Mouse (Mus musculus) CD4-positive helper T cell, adult 2 months (primary cell): Measurements from ENCODE around the gene Ankrd22.
"Not testable (repeated sequence)": the region's sequence is repeated elsewhere in the genome, so short reads cannot be mapped to it uniquely, and the experiment has no call there.

Source experiments
- DNase-seq: peaks from one replicate; pipeline ENCODE4 v3.0.0-alpha.2; 2012; ENCODE audit warnings: low read depth, missing footprints, low spot score

Ankrd22 gene

DNA sequence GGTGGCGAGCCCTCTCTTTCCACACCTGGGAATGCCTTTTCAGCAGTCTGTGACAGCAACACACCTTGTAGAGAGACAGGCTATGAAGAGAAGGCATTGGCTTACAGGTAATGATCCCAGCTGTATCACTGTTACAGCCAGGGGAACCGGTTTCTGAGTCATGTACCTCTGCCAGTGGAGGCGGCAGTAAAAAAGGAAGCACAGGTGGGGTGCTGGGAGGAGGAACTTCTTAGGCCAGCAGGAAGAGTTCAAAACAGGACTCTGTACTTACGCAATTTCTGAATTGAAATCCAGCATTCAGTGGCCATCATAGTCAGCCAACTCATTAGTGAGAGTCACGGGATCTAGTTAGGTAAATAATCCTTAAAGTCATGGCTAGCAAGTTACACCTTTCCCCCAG is at the start of gene Ankrd22:
TSS of gene Ankrd22 (minus strand) at position 163 of the 400 bp plus-strand sequence.
- DNase-seq = no peak

GRCm38 (mm10) chr19:34214136-34214535 is 48.3 kb upstream of the Ankrd22 start:
- DNase-seq = no peak

- no peak for DNase-seq
These were observed 47.4 kb upstream of the Ankrd22 start for GRCm38 (mm10) chr19:34213251-34213645.

- no peak for DNase-seq
These were observed 46.8 kb upstream of the Ankrd22 start for GRCm38 (mm10) chr19:34212489-34213250.

GRCm38 (mm10) chr19:34210841-34211240 is 45.0 kb upstream of the Ankrd22 start:
- DNase-seq = no peak

DNA sequence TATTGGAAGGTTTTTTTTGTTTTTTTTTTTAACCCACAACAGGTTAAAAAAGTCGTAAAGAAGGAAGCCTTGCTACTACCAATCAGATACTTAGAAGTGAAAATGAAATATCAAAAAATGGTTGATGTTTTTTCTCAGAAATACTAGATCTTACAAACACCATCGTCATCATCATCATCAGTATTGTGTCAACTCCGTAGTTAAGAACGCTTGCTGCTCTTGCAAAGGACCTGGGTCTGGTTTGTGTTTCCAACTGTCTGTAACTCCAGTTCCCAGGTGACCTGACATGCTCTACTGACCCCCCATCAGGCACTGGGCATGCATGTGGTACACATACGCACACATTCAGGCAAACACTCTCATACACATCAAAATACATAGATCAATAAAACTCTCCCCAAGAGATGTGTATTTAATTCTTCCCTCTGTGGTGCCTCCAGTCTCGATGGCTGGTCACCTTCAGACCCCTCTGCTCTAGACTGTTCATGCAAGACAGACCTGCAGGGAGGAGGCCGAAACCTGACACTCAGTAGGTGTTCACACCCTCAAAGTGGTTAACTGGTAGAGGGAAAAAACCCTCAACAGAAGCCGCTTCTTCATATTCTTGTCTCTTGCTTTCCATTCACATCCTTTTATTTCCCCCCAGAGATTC is 44.2 kb upstream of the Ankrd22 start:
- DNase-seq = no peak

GRCm38 (mm10) chr19:34209031-34209430 is 43.2 kb upstream of the Ankrd22 start:
- no peak for DNase-seq

DNA sequence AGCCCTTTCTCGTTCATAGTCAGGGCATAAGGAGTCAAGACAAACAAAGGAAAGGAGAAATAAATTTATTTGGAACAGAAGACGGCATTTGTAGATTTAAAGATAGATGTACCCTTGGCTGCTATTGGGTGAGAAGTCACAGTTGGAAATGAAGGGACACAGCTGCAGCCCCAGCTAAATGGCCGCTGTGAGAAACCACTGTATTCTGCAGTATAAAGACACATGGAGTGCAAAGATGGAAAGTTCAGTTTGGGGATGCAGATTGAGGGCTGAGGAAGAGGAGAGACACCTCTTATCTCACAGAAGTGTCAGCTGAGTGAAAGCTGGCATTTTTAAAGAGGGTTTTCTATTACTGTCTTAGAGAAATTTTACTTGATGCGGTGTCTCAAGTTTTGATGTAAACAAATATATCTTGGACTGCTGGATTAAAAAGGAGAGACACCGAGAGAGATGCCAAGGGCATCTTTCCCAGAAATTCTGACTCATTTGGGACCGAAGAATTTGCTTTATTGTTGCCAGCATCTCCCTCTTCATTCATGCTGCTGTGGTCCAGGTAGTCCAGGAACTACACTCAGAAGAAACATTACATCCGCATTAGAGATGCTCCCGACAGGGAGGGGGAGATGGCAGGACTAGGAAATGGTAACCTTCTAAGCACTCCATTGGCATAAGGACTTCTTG is 41.0 kb upstream of the Ankrd22 start:
- DNase-seq = no peak

GRCm38 (mm10) chr19:34206128-34206527 is 40.3 kb upstream of the Ankrd22 start:
- not testable (repeated sequence) for DNase-seq

DNA sequence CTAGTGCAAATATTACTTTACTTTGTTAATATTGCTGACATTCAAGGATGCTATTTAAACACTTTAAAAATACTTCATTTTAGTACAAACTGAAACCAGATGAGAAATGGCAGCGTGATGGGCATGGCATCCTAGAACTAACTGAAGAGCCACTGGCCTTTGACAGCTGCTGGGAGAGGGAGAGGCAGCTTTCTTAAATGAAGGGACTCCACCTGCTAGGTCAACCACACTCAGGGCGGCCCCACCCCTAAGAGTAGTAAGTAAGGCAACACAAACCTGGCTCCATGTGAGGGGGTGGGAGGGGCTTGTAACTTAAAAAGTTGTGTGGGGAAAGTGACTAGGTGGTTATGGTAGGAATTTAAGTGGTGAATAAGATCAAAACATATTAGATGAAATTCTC is 36.8 kb upstream of the Ankrd22 start:
- DNase-seq = peak; percentile 25

DNA sequence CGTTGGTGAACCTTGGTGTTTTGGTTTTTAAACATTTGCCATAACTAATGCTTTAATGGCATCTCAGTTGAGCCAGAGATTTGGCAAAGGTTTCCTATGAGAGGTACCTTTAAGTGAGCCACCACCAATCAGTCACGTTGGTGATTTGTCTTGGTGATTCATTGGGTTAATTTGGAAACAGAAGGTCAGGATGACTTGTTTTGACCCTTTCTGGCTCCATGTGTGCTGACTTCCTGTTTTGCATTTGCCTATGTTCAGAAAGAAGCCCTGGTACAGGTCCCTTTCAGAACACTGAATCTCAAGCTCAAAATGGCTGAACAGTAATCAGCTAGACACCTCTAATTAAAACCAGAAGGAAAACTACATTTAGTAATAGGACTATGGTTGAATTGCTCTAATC is 33.6 kb upstream of the Ankrd22 start:
- peak; percentile 30 for DNase-seq

DNA sequence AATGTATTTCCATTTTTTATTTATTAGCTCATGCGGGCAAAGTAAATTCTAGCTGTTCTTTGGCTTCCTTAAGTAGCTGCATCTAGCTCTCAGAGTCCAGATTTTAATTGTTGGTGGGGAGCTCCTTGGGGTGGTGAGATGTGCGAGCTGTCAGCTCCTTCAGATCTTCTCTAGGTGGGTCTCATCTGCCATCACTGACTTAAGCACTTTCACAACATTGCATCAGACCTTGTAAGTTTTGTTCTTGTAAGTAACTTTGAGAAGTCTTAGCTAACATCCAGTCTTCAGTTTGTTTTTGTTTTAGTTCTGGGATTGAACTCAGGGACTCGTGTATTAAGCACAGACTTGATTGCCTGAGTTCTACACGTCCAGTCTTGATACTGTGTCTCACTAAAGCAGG is 33.0 kb upstream of the Ankrd22 start:
- DNase-seq = no peak

GRCm38 (mm10) chr19:34198066-34198465 is 32.2 kb upstream of the Ankrd22 start:
- DNase-seq = no peak

DNA sequence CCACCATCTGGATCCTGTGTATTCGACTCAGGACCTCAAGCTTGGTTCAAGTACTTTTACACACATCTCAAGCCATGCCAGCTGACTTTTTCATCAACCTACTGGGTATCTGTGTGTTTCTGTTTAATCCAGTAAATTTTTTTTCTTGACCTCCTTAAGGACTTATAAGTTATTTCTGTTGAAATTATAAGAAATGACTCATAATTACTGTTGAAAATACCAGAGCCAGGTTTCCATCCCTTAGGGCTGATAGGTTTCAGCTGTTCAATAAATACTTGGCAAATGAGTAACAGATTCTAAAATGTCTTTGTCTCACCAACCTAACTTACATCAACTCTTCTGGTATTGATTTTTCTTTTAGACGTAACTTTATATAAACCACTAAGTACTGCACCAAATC is 29.2 kb upstream of the Ankrd22 start:
- DNase-seq = no peak

DNA sequence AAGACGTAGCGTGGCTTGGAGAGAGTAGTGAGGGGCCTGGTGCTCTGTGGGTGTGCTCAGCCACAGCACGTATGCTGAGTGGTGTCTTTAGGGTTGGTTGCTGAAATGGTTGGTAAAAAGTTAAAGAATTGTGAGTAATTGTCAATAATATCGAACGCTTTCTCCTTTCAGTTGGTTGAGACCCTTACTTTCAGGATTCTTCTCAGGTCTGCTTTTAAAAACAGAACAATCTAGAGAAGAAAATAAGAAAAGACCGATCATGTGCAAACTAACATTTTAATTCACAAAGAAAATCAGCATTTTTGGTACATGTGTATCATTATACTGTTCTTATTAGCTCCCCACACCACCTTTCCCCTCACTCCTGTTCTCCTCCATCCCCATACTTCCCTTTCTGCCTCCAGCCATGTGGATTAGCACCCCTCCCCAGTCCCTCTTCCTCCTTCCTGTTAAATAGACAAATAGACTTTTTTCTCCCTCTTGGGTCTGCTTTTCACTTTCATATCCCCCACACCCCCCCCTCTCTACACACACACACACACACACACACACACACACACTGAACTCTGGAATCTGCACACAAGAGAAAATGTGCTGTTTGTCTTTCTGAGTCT is 28.4 kb upstream of the Ankrd22 start:
- peak; percentile 32 for DNase-seq

DNA sequence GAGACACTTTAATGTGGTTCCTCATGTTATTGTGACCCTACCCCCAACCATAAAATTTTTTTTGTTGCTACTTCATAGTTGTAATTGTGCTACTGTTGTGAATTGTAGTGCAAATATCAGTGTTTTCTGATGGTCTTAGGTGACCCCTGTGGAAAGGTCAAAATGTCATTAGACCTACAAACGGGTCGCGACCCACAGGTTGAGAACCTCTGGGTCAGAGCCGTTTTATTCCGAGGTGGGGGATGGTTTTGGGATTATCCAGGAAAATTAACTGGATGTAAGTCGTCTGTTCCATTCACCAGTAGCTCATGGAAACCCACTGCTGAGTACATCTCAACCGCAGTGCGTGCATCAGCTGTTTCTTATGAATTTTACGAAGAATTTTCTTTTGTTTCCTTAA is 27.8 kb upstream of the Ankrd22 start:
- no peak for DNase-seq

GRCm38 (mm10) chr19:34193149-34193548 is 27.3 kb upstream of the Ankrd22 start:
- peak; percentile 60 for DNase-seq

- peak; percentile 89 for DNase-seq
These were observed 26.4 kb upstream of the Ankrd22 start, which contains the start of gene Stambpl1 for GRCm38 (mm10) chr19:34192008-34192963. TSS of gene Stambpl1 (plus strand) at chr19:34192229.

GRCm38 (mm10) chr19:34191645-34192007 is 25.8 kb upstream of the Ankrd22 start:
- DNase-seq = no peak

GRCm38 (mm10) chr19:34186845-34187244 is 21.0 kb upstream of the Ankrd22 start:
- peak; percentile 72 for DNase-seq

- DNase-seq = no peak
These were observed 16.6 kb upstream of the Ankrd22 start for GRCm38 (mm10) chr19:34182490-34182889.
